Comparison of ENCODE assay signal across 10 mouse cellular contexts in genomic region chr8:34573007-34573881, GRCm38 (mm10).
DNase-seq lines count a peak whose midpoint lies in the region; ATAC-seq and TF ChIP-seq lines count a peak whose summit lies in the region.
"Had no signal": no experiment of that assay in that cellular context is flagged by ENCODE, and none has a peak within 500 bp of the region (broad histone marks: within the 10 kb centered on the region; RNA-seq: fewer than 3 reads in every experiment).

No protein-coding gene starts in this region.

- no peak overlapping the region for H3K4me2 ChIP-seq in liver, embryonic 12.5 days
- H3K4me2 ChIP-seq in limb, embryonic 11.5 days (ENCODE audit: low read depth, severe bottlenecking): no peak overlapping the region

- TF ChIP-seq POLR2A in liver, adult 2 months (IDR thresholded peaks at IDR 0.05; ENCODE audit: extremely low read depth, insufficient read depth, low read length): no peak

- DNase-seq in liver, adult 2 months (ENCODE audit: extremely low read depth, low read depth, low spot score): peak; percentile 5
- peak; percentile 55 for DNase-seq in embryo, embryonic 9.5 days (ENCODE audit: extremely low spot score)
- peak; percentile 47 for DNase-seq in limb, embryonic 11.5 days (ENCODE audit: low spot score)
- peak; percentile 25 for DNase-seq in skeletal muscle tissue, adult 2 months (ENCODE audit: low read depth, low spot score)
- no peak for DNase-seq in right cerebral cortex, postnatal 10 days (ENCODE audit: low spot score in 2 of 2)
- DNase-seq in spleen, postnatal 14 days (ENCODE audit: low spot score in 2 of 2): no peak
- DNase-seq: right cerebral cortex, postnatal 14 days had no signal

- no peaks in the 10 kb centered on the region for H3K4me1 ChIP-seq in liver, adult 2 months (ENCODE audit: control insufficient read depth, insufficient read depth, low read length)
- H3K4me1 ChIP-seq in liver, embryonic 12.5 days: no peaks in the 10 kb centered on the region
- H3K4me1 ChIP-seq in limb, embryonic 11.5 days (ENCODE audit: control insufficient read depth, insufficient read depth, low read length): peaks cover 14% of the 10 kb centered on the region

- H3K4me3 ChIP-seq in liver, adult 2 months (ENCODE audit: insufficient read depth, low read depth, low read length): no peak overlapping the region
- H3K4me3 ChIP-seq in liver, embryonic 12.5 days: no peak overlapping the region
- no peak overlapping the region for H3K4me3 ChIP-seq in limb, embryonic 11.5 days (ENCODE audit: low read depth, low read length)

- H3K27ac ChIP-seq in liver, adult 2 months (replicated peaks; ENCODE audit: insufficient read depth, low read depth, low read length): no peak overlapping the region
- no peak overlapping the region for H3K27ac ChIP-seq in liver, embryonic 12.5 days
- H3K27ac ChIP-seq in limb, embryonic 11.5 days (replicated peaks; ENCODE audit: low read depth, low read length): peak overlapping the region; percentile 37

- TF ChIP-seq CTCF in liver, adult 2 months (IDR thresholded peaks at IDR 0.05; ENCODE audit: low read depth, low read length): no peak

- 63% methylated on average over 9 of the region's 9 CpGs for WGBS in liver, adult 2 months
- WGBS in liver, embryonic 12.5 days (ENCODE audit: insufficient replicate concordance): 57% methylated on average over 9 of the region's 9 CpGs
- 35% methylated on average over 9 of the region's 9 CpGs for WGBS in limb, embryonic 11.5 days

- no peak for ATAC-seq in liver, embryonic 12.5 days
- peak; percentile 57 for ATAC-seq in limb, embryonic 11.5 days (ENCODE audit: insufficient number of reproducible peaks, low FRiP score, low TSS enrichment, low read depth)
- ATAC-seq in erythroblast, adult 5-6 weeks (replicated peaks; ENCODE audit: low FRiP score, poor library complexity, severe bottlenecking): no peak
- ATAC-seq: forebrain, embryonic 14.5 days had no signal

- H3K79me2 ChIP-seq in liver, adult 2 months (ENCODE audit: control insufficient read depth, insufficient read depth, low read length): no peaks in the 10 kb centered on the region

- no peak overlapping the region for H3K9ac ChIP-seq in liver, adult 2 months (ENCODE audit: low read depth, low read length)
- H3K9ac ChIP-seq in liver, embryonic 12.5 days: no peak overlapping the region
- no peak overlapping the region for H3K9ac ChIP-seq in limb, embryonic 11.5 days (ENCODE audit: low read length)

- H3K9me3 ChIP-seq in liver, embryonic 12.5 days (replicated peaks): no peaks in the 10 kb centered on the region
- no peaks in the 10 kb centered on the region for H3K9me3 ChIP-seq in limb, embryonic 11.5 days (ENCODE audit: control insufficient read depth, low read length)

- no peaks in the 10 kb centered on the region for H3K36me3 ChIP-seq in liver, adult 2 months (ENCODE audit: control insufficient read depth, insufficient read depth, low read length)
- no peaks in the 10 kb centered on the region for H3K36me3 ChIP-seq in liver, embryonic 12.5 days
- no peaks in the 10 kb centered on the region for H3K36me3 ChIP-seq in limb, embryonic 11.5 days (ENCODE audit: control insufficient read depth, insufficient read depth, low read length)

- H3K27me3 ChIP-seq in liver, adult 2 months (ENCODE audit: control insufficient read depth, insufficient read depth, low read length): no peaks in the 10 kb centered on the region
- no peaks in the 10 kb centered on the region for H3K27me3 ChIP-seq in liver, embryonic 12.5 days (replicated peaks)
- no peaks in the 10 kb centered on the region for H3K27me3 ChIP-seq in limb, embryonic 11.5 days (ENCODE audit: control insufficient read depth, insufficient read depth, low read length)

Comparison
In these comparisons a context has a peak if more than half of its experiments do, and no peak if none do; other contexts are left out.
1. DNase-seq: peak in liver, adult 2 months (single experiment), embryo, embryonic 9.5 days (single experiment), limb, embryonic 11.5 days (single experiment) and skeletal muscle tissue, adult 2 months (single experiment); none in right cerebral cortex, postnatal 10 days (0 of 2) and spleen, postnatal 14 days (0 of 2).